Mouse (Mus musculus) NIH3T3 (cell line): ENCODE results near the gene Cyp4b1.
"Not testable (repeated sequence)": the region's sequence is repeated elsewhere in the genome, so short reads cannot be mapped to it uniquely, and the experiment has no call there.

Experiments used
- DNase-seq: peaks from one replicate; pipeline ENCODE4 v3.0.0-alpha.2; 2012; ENCODE audit warnings: low read depth

Cyp4b1 gene

DNA sequence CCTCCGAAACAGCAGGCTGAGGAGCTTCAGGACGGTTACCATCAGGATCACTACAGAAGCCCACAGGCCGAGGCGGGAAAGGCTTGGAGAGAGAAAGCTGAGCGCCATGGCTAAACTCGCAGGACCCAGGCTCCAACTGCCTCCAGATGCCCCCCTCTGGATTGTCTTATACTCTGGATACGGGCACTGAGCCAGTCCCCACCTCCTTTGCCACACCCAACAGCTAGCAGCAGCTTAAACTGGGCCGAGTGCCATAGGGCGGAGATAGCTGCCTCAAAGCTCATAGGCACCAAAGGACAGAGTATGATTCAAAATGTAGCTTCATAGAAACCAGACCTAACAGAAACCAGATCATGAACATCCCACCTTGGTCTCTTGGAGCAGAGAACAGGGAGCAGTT is at the start of gene Cyp4b1:
Gene Cyp4b1 (minus strand): TSS at position 144 of the 400 bp plus-strand sequence.
- peak; percentile 66 for DNase-seq

GRCm38 (mm10) chr4:115686299-115686698 is 38.8 kb upstream of the Cyp4b1 start:
- no peak for DNase-seq

DNA sequence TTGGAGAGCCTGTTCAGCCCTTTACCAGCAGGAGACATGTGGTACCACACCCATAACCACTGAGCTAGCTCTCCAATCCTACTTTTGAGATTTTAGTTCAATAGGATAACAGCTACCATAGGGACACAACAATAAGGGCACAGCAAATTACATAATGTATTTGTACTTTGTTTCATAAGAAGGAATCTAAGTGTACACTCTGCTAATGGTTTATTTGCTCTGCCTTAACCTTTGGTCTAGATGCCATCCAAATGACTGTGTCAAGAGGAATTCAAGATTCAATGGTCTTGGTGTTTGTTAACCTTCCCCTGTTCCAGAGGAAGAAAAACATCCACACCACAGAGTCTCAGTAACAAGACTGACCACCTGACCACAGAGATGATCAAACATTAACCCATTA is 11.7 kb upstream of the Cyp4b1 start:
- DNase-seq, result no peak

DNA sequence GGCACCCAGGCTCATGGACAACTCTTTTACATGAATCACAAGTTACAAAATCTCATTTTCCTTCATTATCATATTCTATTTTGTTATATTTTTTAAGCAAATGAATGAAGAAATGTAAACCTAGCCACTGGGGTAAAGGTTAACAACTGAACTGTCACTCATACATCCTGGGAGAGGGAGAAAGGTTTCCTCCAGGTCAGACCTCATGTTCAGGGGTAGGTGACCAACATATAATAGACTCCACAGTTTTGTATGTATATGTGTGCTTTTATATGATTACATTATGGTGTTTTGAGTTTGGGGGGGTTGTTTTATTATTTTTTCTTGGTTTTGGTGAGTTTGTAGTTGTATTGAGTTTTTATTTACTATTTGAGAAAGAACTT is 10.3 kb upstream of the Cyp4b1 start:
- no peak for DNase-seq

DNA sequence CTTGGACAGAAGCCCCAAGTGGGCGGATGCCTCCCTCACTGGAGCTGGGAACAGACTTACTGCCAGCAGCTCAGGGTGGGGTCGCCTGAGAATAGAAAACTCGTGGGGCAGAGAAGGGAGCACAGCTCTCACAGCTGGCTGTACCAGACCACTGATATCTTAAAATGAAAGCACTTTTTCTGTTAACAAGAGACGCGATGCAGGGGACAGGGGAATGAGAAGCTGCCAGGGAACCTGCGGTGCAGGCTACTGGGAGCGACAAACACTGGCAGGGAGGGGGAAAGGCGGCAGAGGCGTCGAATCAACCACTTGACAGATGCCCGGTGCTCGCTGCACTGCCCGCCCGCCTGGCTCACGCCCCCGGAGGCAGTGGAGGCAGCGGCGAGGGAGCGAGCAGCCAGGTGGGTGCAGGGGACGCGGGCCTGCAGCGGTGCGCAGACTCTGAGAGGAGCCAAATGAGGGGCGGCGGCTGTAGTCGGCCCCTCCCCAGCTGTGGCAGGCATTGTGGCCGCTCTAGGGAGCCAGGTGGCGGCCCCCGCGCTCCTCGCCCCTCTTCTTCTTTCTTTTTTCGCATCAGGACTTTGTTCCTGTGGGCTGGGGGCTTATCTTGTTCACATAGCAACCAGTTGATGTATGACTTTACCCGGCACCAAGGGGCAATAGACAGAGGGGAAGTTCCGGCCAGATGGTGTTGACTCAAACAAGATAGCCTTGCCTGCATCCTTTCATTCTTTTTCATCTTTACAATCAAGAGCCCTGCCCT is 9.8 kb upstream of the Cyp4b1 start:
- DNase-seq, result no peak

- not testable (repeated sequence) for DNase-seq
These were observed 9.0 kb upstream of the Cyp4b1 start for GRCm38 (mm10) chr4:115656535-115656922.

GRCm38 (mm10) chr4:115655841-115656534 is 8.5 kb upstream of the Cyp4b1 start:
- not testable (repeated sequence) for DNase-seq

GRCm38 (mm10) chr4:115650866-115651265 is 3.3 kb upstream of the Cyp4b1 start:
- DNase-seq, result no peak

DNA sequence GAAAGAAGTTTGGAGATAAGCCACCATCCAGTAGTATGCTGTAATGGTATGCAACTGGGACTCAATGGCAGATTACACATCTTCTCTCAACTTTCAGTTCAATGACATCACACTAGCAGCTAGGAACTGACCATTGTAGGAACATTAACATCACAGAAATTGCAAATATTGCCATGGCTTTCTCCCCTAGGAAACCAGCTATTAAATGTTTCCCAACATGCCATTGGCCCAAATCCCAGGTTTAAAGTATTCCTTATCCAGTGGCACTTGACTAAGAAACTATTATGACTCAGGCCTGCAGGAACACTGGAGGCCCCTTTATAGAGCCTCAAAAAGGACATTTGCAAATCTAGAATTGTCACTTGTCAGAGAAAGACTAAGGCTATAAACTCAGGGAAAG is 1.8 kb upstream of the Cyp4b1 start:
- peak; percentile 60 for DNase-seq

- no peak for DNase-seq
These were observed 1.2 kb upstream of the Cyp4b1 start for GRCm38 (mm10) chr4:115648752-115649151.

- DNase-seq, result no peak
These were observed 2.2 kb downstream of the Cyp4b1 start for GRCm38 (mm10) chr4:115645371-115645770.

GRCm38 (mm10) chr4:115642967-115643754 is 4.4 kb downstream of the Cyp4b1 start:
- DNase-seq, result no peak

DNA sequence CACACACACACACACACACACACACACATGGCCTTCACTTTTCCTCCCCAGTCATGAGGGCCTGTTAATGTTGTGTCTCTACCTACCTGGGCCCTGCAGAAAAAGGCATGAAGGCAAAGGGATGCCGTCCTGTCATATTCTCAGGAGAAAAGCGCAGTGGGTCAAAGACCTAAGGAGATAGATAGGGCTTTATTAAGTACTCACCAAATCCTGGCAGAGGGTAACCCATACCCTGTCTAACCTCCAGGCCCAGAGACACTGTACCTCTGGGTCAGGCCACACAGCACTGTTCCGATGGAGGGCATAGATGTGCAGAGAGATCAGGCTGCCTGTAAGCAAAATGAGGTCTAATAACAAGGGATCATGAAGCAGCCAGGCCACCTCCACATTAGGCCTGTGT is 22.0 kb downstream of the Cyp4b1 start:
- not testable (repeated sequence) for DNase-seq

DNA sequence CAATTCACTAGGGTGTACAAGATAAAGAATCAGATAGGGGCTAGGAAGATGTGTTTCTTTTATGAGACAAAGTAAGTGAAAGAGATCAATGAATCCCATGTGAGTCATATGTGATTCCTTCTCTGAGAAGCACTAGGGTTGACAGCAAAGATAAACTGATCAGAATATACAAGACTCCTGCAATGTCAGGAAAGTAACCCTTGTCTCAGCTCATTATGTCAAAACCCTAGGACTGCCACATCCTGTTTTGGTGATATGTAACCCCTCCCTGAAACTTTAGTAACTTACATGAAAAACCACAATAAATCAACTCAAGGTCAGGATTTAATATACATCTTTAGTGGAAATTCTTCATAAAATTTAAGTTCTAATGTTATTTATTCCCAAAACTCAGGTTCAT is 33.5 kb downstream of the Cyp4b1 start:
- DNase-seq, result no peak

- DNase-seq, result not testable (repeated sequence)
These were observed 46.9 kb downstream of the Cyp4b1 start, which contains the start of gene Cyp4a32 for GRCm38 (mm10) chr4:115600611-115601010. Cyp4a32 (plus strand) TSS chr4:115600969.

DNA sequence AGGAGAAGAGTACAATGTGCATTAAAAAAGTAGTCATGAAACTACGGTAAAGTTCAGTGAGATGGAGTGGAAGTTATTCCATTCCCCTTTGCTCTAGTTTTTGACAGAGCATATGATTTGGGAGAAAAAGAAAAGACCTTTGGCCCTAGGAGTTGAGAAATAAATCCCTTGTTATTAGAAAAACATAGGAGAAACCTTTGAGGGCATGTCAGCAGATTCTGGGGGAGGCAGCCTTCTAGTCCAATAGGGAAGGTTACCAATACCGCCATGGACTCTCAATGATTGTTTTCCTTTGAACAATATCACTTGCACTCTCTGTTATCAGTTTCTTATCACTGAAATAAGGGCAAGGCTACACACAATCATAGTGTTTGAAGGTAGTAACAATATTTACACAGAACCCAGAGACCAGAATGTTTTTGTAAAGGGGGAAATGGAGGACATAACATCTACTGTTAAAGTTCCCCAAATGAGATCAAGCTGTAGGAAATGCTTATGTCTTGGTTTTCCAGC is 50.6 kb downstream of the Cyp4b1 start:
- no peak for DNase-seq

GRCm38 (mm10) chr4:115596357-115596756 is 51.2 kb downstream of the Cyp4b1 start:
- no peak for DNase-seq

DNA sequence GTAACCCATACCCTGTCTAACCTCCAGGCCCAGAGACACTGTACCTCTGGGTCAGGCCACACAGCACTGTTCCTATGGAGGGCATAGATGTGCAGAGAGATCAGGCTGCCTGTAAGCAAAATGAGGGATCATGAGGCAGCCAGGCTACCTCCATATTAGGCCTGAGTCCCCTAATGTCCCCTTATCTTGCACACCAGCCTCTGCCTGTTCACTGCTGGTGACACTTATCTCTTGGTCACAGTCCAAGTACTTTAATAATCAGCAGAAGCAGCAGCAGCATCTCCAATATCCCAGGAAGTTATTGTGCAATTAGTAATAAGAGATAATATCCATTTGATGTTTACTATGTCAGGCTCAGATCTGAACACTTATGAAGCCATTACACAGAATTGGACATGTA is 64.5 kb downstream of the Cyp4b1 start:
- no peak for DNase-seq

GRCm38 (mm10) chr4:115575776-115576175 is 71.7 kb downstream of the Cyp4b1 start:
- no peak for DNase-seq

- DNase-seq, result no peak
These were observed 72.3 kb downstream of the Cyp4b1 start for GRCm38 (mm10) chr4:115575255-115575654.
